Mouse (Mus musculus) lung, postnatal 0 days (tissue): ENCODE results near the gene Zan.

ENCODE experiments used
- CTCF ChIP-seq: IDR thresholded peaks from 2 replicates; pipeline ENCODE4 v1.5.1; 2016; ENCODE audit warnings: antibody characterized with exemption, mild to moderate bottlenecking
- EP300 ChIP-seq: IDR thresholded peaks from 2 replicates; pipeline ENCODE4 v1.6.1; 2016; ENCODE audit warnings: antibody characterized with exemption, mild to moderate bottlenecking, control low read depth

DNA sequence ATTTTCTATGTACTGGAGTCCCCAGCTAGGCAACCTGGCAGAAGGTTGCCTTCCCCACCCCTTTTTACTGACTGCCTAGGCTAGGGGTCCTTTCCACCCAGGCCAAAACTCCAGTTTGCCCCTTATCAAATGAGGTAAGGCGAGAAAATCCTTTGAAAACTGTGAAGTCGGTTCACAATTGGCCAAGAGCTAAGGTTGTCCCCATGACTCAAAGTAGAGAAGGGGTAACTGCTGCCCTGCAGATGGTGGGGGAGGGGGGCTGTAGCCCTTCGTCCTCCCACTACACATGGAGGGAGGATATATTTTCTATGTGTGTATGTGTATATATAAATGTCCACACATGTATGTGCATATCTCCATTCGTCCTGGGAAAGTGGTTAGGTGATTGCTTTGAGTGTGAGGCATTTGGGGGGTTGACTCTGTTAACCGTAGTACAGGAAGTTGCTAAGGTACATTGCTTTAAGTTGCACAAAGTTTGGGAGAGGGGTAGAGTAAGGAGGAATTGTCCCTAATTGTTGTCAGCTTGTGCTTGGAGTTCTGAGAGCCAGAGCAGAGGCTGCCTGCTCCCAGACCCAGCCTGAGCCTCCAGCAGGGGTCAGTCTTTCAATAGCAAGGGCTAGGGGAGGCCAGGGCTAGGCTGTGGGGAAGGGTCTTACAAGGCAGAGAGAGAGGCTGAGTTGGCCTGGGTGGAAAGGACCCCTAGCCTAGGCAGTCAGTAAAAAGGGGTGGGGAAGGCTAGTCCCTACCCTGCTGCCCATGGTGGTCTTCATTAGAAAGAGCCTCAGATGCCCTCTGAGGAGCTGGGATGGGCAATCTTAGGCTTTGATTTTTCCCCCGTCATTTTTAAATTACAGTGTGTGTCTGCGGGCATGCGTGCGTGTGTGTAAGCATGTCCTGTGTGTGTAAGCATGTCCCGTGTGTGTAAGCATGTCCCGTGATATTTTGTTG, 36.3 kb upstream of the Zan start:
- peak; percentile 77 for TF ChIP-seq CTCF
- TF ChIP-seq EP300, result no peak
